Mouse (Mus musculus) left cerebral cortex, adult 11 months (tissue): ENCODE measurements at regions not wholly inside any gene's neighbourhood (a gene's known extent, or its start where the extent isn't known, plus 50 kb on each side); places are given as distances from the start of the nearest gene placed in this dataset.

Source experiments
- DNase-seq: peaks from one replicate; pipeline ENCODE4 v3.0.0; 2022; ENCODE audit warnings: low spot score

DNA sequence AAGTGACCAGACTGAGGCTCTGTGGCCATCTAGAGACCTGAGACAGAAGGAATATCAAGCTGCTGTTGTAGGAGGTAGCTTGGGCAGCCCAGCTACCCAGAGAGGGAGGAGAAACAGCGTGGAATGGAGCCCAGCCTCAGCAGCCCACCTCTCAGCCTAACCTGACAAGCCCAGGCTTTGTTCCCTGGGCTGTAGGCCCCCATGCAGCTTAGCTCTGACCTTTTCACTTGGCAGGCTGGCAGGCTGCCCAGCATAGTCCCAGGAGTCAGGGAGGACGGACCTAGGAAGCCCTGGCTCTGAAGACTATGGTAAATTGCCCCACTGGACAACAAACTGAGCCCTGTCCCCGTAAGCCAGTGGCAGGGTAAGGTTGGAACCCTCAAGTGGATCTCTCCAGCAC lies 141.8 kb upstream of the Csf3r start:
- DNase-seq = no peak

DNA sequence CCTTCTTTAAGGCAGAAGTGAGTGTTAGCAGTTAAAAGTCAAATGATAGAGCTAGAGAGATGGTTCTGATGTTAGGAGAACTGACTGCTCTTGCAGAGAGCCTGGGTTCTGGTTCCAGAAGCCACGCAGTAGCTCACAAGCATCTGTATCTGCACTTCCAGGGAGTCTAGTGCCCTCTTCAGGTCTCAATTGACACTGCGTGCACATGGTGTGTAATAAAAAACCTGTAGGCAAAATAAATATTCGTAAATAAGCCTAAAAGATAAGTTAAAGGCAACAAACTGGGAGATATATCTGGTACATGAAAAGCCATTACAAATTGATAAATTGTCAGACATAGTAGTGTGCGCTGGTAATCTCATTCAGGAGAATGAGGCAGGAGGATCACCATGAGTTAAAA lies 133.8 kb upstream of the Csf3r start:
- DNase-seq = no peak

DNA sequence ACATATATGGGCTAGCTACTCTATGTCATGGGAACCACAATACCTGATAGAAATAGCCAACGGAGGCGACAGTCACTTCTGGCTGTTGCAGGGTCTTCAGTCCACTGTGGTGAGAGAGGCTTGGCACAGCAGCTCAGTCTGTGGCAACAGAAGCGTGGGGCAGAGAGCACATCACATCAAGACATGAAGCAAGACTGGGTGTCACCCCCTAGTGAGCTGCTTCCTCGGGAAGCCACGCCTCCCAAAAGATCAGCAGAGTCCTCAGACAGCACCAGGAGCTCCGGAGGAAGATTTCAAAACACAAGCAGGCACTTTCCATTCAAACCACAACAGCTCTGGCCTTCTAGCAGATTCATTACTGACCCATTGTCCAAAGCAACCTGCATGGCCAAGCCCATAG lies 131.2 kb upstream of the Csf3r start:
- DNase-seq = no peak

DNA sequence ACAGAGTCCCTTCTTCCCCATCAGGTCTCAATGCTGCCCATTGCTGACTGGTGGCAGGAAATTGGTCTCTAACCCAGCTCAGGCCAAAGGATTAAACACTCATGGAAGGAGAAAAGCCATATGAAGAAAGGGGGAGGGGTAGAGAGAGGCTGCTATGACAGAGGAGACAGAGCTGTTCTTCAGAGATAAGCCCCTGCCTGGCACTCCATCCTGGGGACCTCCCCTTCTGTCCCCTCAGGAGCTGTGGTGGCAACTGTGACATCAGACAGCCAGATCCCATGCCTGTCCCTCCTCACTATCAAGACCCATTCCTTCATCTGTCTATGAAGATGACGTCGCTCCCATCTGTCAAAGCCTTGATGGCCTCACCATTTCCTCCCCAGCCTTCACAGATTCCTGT lies 126.6 kb upstream of the Csf3r start:
- DNase-seq = no peak

DNA sequence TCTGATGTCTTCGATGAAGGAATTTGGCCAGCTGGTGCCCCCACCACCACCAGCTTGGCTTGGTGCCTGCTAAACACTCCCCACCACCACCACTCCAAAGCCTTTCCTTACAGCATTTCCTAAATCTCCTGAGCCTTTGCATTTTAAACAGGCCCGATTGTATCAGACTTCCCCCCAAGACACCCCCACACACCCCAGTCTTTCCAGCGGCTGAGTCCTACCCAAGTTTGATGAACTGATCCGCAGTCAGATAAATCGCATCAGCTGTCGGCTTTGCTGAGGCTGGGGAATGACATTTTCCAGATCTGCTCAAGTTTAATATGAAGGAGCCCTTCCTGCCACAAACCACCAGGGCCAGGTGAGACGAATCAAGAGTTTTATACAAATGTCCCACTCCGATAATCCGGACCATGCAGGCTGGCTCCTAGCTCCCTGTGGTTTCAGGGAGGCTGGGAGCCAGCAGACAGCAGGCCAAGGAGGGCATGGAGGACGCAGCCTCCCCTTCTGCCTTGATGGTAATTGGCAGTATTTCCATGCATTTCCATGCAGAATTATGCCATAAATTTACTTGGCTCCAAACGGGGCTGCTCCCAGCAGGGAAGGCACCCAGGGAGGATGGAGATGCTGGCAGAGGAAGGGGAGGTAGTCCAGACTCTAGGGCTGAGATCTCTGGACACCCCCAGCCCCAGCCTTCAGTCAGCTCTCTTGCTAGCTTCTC lies 125.6 kb upstream of the Csf3r start:
- DNase-seq = no peak

DNA sequence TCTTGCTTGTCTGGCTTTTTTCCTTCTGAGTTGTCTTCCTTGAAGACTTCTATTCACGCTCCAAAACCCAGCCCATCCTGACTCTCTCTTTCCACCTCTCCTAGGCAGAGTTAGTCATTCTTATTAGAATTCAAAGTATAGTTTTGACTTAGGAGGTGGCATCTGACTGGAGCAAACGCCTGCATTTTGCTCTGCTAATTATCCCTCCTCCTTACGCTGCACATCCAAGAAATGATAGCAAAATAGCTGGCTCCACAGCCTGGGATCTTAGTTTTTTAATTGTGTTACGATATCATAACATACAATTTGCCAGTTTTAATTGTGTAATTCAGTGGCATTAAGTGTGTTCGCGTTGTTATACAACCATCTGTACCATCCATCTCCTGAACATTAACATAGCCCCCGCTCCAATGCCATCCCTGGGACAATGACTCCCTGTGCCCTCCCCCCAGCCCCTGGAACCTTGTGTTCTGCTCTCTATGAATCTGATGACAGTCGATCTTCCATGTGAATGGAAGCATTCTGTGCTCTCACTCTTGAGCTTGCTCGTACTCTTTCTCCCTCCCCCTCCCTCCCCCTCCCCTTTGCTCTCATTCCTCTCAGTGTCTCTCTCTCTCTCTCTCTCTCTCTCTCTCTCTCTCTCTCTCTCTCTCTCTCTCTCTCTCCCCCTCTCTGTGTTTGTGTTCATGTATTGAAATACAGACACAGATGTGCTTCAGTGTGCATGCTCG lies 122.6 kb upstream of the Csf3r start:
- DNase-seq = no peak

DNA sequence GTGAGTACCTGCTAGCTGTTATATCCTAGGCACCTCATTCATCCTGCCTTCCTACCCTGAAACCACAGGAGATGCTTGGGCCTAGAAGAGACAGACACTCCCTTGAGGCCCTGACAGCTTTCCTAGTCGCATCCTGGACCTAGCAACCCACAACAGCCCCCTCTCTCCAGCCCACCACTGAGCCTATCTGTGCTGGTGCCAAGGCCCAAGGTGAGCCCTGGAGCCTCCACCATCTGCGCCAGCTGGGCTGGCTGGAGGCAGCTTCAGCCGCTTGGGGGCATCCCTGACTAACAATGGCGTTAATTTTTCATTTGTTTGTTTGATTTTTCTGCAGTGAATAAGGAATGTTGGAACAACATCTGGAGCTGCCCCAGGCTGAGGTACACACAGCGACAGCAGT lies 118.1 kb upstream of the Csf3r start:
- DNase-seq = no peak

DNA sequence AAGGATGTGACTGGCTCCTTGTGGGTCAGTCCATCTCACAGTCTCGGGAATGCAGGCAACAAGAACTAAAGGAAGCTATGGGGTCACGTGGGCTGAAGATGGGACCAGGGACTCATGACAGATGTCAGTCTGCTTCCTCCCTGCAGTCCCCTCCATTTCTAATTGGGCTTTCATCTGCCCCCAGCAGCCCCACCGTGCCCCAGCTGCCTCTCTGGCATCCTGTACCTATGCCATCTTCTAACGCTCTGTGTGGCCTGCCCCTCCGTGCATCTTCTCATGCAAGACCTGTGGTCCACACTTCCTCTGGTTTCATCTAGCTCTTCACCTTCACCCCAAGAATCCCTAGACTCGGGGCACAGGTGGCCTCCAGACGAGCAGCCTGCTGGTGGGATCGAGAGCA lies 115.4 kb upstream of the Csf3r start:
- DNase-seq = no peak

DNA sequence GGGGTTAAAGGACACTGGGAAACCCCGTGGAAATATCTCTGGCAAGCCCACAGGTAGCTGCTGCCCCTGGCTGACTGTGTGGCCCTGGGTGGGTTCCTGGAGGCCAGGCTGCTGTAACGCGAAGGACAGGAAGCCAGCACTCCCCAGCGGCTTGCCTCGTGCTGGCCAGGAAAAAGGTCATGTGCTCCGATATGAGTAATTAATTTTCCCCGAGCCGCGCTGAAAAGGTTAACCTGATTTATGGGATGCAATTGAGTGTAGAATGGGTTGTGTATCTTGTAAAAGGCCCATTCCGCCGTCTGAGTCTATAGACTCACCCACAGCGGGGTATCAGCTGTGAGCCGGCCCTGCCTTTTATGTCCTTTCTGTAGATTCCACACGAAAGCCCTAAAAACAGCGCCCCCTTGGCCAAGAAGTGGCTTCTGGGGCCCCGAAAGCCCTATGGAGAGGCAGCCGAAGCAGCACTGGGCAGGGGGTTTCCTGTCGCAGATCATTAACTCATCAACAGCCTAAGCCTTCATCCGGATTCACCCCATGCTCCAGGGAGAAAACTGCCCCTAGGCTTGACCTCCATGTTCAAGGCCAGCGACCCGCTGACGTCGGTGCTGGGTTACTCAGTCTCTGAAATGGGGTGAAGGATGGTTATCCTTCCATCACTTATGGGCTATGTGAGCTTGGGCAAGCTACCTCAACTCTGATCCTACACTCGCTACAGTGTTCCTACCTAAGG lies 112.6 kb upstream of the Csf3r start:
- no peak for DNase-seq

DNA sequence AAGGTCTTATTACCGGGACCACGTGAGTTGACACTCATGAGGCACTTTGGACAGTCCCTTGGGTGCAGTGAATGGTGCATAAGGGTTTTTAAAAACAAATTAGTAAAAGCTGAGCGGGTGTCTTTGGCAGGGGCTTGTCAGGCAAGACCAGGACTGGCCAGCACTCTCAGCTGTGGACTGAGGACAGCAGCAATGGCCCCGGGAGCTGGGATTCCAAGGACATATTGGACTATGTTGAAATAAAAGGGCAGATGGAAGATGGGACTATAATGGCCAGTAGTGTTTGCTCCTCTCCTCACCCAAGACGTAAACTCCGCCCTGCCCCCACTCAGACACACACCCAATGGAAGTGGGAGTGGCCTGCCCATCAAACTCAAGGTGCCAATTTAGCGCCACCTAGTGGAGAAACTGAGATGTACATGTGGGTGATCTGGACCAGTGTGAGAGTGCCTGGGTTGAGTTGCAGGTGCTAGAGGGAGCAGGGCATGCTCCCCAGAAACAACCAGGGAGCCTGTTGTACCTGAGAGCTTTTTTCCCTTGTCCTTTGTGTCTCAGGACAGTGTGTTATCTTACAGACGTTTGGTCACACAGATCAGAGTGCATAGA lies 111.8 kb upstream of the Csf3r start:
- peak; percentile 55 for DNase-seq

DNA sequence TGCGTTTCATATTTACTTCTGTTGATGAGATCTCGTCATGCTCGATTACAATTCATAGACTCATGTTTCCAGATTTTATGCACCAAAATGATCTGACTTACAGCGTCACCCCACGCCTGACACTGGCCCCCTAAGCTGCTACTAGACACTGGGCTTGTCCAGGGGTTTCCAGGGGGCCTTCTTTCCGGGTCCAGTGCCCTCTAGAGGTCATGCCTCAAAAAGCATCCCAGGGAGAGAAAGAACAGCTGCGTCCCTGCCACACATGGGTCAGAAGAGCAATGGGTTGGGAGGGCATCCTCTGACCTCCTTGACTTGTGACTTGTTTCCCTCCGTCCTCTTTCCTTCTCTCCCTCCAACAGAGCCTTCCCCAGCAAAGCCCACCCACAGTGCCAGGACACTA lies 109.2 kb upstream of the Csf3r start:
- DNase-seq = no peak

DNA sequence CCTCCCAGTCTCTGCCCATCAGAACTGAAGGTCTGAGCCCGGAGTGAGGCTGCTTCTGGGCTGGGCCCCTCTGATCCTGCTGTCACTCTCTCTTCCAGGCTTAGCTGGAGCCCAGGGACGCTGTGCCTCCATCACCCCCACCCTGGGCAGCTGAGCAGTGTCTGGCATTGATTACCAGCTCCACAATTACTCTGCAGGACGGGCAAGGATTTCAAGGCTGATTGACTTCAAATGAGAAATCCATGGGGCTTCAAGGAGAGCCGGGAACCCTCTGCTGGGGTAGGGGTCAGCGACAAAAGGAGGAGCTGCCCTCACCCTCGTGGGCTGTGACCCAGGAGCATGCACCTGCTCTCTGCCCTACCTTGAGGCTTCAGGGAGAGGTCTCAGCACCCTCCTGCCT lies 107.1 kb upstream of the Csf3r start:
- no peak for DNase-seq

DNA sequence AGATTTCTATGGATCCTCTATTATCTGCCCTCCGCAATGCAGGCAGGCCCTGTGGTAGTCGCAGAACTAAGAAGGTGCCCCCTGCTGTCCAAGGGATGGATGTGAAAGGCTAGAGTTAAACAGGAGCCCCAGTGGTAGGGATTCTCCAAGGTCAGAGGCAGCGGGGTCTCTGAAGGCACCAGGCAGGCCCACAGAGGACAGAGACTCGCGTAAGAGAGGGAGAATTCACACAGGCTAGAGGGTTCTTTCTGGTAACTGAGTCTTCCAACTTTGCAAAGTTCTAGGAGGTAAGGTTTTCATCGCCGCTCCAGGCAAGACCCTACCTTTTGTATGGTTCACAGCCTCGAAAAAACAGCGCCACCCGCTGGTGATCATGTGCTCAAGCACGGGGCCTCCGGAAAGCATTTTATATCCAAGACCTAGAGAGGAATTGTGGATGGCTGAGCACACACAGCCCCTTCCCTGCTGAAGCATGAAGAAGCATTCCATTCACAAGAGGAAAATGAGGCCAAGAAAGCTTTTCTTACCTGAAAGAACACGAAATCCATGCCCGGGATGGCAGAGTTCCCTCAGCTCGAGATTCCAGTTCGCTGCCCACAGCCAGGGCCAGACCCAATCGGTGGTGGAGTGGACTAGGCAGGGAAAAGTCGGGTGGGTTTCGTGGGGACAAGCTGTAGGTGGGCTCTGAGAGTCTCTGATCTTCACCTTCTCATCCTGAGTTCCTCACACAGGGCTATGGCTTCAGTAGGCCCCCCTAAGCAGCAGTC lies 102.6 kb upstream of the Csf3r start:
- no peak for DNase-seq

DNA sequence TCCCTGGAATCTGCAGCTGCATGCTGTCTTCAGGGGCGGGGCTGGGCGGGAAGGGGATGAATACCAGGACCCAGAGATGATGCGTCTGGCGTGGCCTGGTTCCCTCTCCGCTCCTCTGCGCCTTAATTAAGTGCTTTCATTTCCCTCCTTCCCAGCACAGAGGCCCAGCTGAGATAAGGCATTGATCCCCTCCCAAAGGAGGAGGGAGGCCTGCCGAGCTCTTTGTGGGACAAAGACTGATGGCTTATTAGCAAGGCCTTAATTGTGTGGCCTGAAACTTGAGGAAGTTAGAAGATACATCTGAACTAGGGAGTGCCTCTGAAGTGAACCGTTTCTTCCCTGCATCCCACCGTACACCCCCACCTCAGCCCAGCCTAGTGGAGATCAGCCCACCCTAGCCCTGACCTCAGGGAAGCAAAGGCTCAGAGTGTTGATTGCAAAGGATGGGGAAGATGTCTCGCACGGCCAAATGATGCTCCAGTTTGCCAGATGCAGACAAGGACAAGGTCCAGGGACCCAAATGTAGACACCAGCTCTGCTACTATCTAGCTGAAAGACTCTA lies 102.0 kb upstream of the Csf3r start:
- DNase-seq = no peak

DNA sequence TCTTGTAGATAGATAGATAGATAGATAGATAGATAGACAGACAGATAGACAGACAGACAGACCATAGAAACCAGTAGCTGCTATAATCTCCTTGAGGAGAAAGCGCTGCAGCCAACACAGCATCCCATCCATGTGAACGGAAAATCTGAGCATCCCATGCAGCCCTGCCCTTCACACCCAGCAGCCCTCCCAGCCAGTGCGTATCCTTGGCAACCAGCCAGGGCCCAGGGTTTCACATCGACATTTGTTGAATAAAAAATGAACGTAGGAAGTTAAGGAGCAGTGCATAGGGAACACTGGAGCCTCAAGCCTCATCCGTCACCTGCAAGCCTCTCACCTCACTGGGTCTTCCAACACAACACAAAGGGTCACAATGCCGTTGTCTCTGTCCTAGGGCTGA lies 101.1 kb upstream of the Csf3r start:
- no peak for DNase-seq

DNA sequence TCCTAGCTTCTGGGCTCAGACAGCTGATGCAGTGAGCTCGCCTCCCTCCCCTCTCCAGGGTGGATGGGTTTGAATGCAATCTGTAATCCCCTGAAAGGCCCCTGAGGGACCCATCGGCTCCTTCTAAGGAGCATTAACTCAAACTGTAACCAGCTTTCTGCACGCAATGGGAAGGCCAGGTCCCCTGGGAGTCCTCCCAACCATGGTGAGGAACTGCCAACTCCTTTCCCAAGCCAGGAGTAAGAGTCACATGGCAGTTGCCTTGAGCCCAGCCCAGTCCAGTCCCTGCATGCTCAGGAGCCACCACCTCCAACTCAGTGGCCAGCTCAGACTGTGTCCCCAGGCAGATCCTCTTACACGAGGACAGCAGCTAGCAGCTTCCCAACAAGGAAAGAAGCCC lies 96.2 kb upstream of the Csf3r start:
- no peak for DNase-seq

DNA sequence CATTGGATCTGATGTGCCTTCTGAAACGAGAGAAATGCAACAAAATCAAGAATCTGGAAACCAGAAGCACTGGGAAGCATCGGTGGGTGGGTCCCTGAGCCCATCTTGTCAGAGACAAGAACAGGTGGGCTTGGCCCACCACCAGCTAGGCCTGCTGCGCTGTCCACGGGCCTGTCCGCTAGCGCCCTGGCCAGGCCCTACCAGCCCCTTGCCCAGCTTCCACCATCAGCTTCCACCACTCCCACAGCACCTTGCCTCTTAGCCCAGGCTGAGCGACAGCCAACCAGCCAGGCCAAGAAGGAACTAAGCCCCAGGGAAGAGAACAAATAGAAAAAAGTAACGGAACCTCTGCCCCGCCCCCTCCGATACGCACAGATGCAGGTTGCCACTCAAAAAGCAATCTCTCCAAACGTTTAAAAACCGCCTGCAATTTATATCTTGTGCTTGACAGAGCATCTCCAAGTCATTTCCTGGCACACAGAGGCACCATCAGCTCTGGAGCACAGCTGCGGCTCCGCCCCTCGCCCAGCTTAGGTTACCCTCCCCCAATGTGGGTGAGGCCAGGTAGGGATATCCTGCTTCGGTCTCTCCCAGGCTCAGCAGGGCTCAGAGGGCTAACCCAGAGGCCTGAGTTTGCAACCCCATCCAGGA lies 95.1 kb upstream of the Csf3r start:
- DNase-seq = no peak

DNA sequence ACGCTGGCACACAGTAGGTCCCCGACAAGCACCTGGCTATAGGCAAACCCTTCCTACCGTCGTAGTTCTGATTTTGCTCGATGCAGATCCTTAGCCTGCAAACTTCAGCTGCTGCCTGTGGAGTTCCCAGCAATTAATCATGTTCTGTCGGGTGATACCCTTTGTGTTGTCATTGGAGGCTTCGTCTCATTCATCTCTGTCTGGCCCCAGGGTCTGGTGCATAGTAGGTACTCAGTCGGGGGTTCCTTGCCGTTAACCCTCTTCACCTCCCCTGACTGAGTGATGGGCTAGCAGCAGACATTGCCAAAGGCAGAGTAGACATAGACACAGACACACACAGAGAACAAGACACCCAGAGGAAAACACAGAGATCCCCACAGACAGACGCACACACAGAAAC lies 93.6 kb upstream of the Csf3r start:
- DNase-seq = no peak

DNA sequence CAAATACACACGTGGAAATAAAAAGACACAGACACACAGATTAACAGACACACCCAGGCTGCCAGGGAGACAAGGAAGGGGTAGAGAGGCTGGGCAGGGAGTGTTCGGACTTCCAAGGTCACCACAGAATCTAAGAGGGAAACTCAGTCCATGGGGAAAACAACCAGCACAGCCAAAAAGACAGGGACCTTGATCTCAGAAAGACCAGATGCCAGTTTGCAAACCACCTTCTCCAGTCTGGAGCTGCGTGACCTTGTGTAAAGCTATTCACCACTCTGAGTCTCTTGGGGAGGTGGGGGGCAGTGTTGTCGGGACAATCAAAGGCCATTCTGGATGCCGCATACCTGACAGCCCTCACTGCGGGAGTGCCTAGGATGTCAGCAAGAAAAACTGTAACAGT lies 93.0 kb upstream of the Csf3r start:
- no peak for DNase-seq

DNA sequence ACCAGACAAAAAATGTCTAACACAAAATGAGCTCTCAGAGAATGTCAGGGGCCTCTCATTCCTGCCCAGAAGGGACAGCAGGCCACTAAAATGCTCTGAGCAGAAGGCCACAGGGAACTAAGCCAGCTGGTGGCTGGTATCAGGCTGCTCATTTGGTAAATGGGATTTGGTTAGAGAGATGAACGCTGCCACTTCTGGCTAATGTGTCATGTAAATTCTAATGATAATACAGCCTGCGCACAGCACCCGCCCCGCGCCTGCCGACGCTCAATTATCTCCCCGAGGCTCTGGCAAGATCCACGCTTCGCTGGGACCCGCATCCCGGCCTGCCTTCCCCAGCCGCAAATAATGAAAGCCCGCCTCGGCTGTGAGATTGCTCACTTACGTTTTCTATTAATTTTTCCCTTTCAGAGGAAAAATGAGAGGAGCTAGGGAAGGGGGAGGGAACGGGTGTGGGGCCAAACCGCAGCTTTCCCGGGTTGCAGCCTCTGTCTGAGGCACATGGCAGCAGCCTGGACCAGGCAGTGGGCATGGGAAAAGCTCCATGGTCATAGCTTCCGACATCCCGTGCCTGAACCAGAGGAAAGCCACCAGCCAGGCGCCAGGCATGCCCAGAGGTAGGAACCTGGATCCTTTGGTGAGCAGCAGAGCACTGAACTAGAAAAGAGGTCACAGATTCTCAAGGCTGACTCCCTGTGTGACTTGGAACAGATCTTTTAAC lies 92.2 kb upstream of the Csf3r start:
- DNase-seq = no peak

DNA sequence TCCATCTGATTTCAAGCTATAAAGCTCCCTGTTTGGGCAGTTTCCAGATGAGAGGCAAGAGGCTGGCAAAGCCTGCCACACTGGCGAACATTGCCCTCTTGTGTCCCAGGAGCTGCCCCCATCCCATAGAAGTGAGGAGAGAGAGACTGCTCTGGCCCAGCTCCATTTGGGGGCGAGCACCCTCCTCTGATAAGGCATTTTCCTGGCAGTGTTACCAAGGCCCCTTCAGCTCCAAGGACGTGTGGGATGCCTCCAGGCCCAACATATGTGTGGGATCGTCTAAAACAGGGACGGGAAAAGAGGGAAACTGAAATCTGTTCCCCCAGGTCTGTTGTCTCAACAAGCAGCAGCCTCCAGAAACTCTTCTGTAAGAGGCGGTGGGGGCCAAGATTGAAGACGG lies 88.0 kb upstream of the Csf3r start:
- DNase-seq = no peak
